Mouse (Mus musculus) layer of hippocampus, adult 8-10 months (tissue): ENCODE results near the gene 1700003F12Rik. TPM values are rescaled to one million over a fixed set of nuclear protein-coding genes. Genes with fewer than 3 reads are reported as not detected.

Experiments used
- DNase-seq, 2 experiments: peaks; one replicate each; pipeline ENCODE4 v3.0.0; 2022; ENCODE audit warnings: low spot score in 2 of 2
- total RNA-seq, 4 experiments: library from RNA; stranded (reverse); gene quantifications; 2 replicates each; pipeline ENCODE4 v1.2.4; 2022

The 1700003F12Rik gene
- total RNA-seq = 1 to 10 TPM in 2 of 4 experiments, under 1 TPM in 2; 0.64 to 2.0 (median 0.87) TPM

GRCm38 (mm10) chr2:154546711-154547110, at the start of gene 1700003F12Rik:
TSS of gene 1700003F12Rik (plus strand) at chr2:154547085.
- no peak for DNase-seq

- no peak for DNase-seq
Measured at GRCm38 (mm10) chr2:154498571-154498970, 48.3 kb upstream of the 1700003F12Rik start.

GRCm38 (mm10) chr2:154499717-154500247, 47.1 kb upstream of the 1700003F12Rik start:
- no peak for DNase-seq

GRCm38 (mm10) chr2:154500758-154501157, 46.1 kb upstream of the 1700003F12Rik start:
- no peak for DNase-seq

- DNase-seq = no peak
Measured at GRCm38 (mm10) chr2:154507076-154507475, 39.8 kb upstream of the 1700003F12Rik start.

- DNase-seq = peak in 1 of 2 experiments; percentile 12
Measured at GRCm38 (mm10) chr2:154507566-154508283, 39.2 kb upstream of the 1700003F12Rik start.

- no peak for DNase-seq
Measured at GRCm38 (mm10) chr2:154508450-154508849, 38.4 kb upstream of the 1700003F12Rik start.

- DNase-seq = no peak
Measured at GRCm38 (mm10) chr2:154510141-154510540, 36.7 kb upstream of the 1700003F12Rik start.

- DNase-seq = no peak
Measured at GRCm38 (mm10) chr2:154516944-154517343, 29.9 kb upstream of the 1700003F12Rik start.

- DNase-seq = no peak
Measured at GRCm38 (mm10) chr2:154517424-154517823, 29.5 kb upstream of the 1700003F12Rik start.

- no peak for DNase-seq
Measured at GRCm38 (mm10) chr2:154521449-154521848, 25.4 kb upstream of the 1700003F12Rik start.

GRCm38 (mm10) chr2:154522334-154522733, 24.6 kb upstream of the 1700003F12Rik start:
- DNase-seq = no peak

- peak; percentile 52 to 55 for DNase-seq
Measured at GRCm38 (mm10) chr2:154525285-154525684, 21.6 kb upstream of the 1700003F12Rik start.

- DNase-seq = no peak
Measured at GRCm38 (mm10) chr2:154526531-154526930, 20.4 kb upstream of the 1700003F12Rik start.

- no peak for DNase-seq
Measured at GRCm38 (mm10) chr2:154532888-154533287, 14.0 kb upstream of the 1700003F12Rik start.

- no peak for DNase-seq
Measured at GRCm38 (mm10) chr2:154534704-154535270, 12.1 kb upstream of the 1700003F12Rik start.

GRCm38 (mm10) chr2:154538310-154538709, 8.6 kb upstream of the 1700003F12Rik start:
- DNase-seq = peak; percentile 62 to 65

- DNase-seq = no peak
Measured at GRCm38 (mm10) chr2:154538710-154539109, 8.2 kb upstream of the 1700003F12Rik start.

- DNase-seq = peak in 1 of 2 experiments; percentile 55
Measured at GRCm38 (mm10) chr2:154539720-154540119, 7.2 kb upstream of the 1700003F12Rik start.

- DNase-seq = no peak
Measured at GRCm38 (mm10) chr2:154541630-154542029, 5.3 kb upstream of the 1700003F12Rik start.

- DNase-seq = peak; percentile 81 to 87
Measured at GRCm38 (mm10) chr2:154543567-154544347, 3.1 kb upstream of the 1700003F12Rik start.

GRCm38 (mm10) chr2:154548688-154549087, 1.8 kb downstream of the 1700003F12Rik start:
- no peak for DNase-seq
